Mouse (Mus musculus): ENCODE measurements around the gene Cbx1.

DNA sequence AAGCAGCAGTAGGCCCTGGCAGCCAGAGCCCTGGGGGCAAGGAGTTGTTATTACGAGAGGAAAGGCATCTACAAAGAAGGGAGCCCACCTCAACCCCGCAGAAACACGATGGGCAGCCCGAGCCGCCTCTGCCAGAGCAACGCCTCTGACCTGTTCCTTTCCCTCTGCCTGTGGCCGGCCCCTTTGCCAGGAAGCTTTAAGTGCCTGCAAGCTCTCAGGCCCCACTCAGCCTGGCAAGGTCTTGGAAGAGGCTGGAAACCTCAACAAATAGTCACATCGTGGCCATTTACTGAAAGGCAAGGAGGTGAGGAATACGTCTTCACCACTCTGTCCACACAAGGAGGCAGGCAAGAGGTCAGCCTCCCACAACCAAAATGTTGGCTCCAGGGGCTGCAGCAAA lies 20.7 kb upstream of the Cbx1 start:
- TF ChIP-seq POLR2AphosphoS2 (IDR thresholded peaks at IDR 0.05; ENCODE audit: low read length): no peak
- TF ChIP-seq MYB (IDR thresholded peaks at IDR 0.05; ENCODE audit: low read depth, low read length): no peak
- no peak for TF ChIP-seq CHD2 (IDR thresholded peaks at IDR 0.05; ENCODE audit: low read length)
- no peak for TF ChIP-seq MYC (IDR thresholded peaks at IDR 0.05; ENCODE audit: low read depth, low read length)
- no peak for TF ChIP-seq ZC3H11A (IDR thresholded peaks at IDR 0.05; ENCODE audit: low read depth, low read length)
- no peak for TF ChIP-seq POLR2A (IDR thresholded peaks at IDR 0.05; ENCODE audit: control insufficient read depth in 1 of 2, insufficient read depth in 1 of 2, low read depth in 1 of 2, low read length in 2 of 2, poor library complexity in 1 of 2)
- TF ChIP-seq EP300 (IDR thresholded peaks at IDR 0.05; ENCODE audit: low read depth in 1 of 2, low read length in 2 of 2): no peak
- TF ChIP-seq UBTF (IDR thresholded peaks at IDR 0.05; ENCODE audit: borderline replicate concordance, insufficient read depth, low read depth, low read length): no peak
- no peak for TF ChIP-seq CTCF (IDR thresholded peaks at IDR 0.05 in 2 of 3, conservative IDR thresholded peaks at IDR 0.05 in 1 of 3; ENCODE audit: control insufficient read depth in 1 of 3, insufficient read depth in 1 of 3, low read depth in 2 of 3, low read length in 3 of 3, poor library complexity in 1 of 3, severe bottlenecking in 1 of 3)
- no peak for TF ChIP-seq SMC3 (IDR thresholded peaks at IDR 0.05; ENCODE audit: low read depth, low read length)
- TF ChIP-seq USF1 (IDR thresholded peaks at IDR 0.05; ENCODE audit: low read depth, low read length): no peak
- TF ChIP-seq ZNF384 (IDR thresholded peaks at IDR 0.05; ENCODE audit: low read depth, low read length): no peak

Data from MEL (cell line).